Mouse (Mus musculus): Measurements from ENCODE around the gene Ddias.

Ddias gene

DNA sequence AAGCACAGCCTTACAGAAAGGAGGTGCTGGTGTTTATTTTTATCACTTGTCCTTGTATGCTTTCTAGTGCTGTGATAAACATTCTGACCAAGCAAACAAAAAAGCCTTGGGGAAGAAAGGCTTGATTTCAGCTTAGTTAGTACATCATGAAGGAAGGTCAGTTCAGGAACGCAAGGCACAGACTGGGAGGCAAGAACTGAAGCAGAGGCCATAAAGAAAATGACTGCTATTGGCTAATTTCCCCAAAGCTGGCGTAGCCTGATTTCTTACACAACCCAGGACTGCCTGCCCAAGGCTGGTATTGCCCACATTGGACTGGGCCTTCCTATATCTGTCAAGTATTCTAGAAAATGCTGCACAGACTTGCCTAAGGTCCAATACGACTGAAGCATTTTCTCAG lies 25.8 kb downstream of the Ddias start:
- DNase-seq = no peak

DNA sequence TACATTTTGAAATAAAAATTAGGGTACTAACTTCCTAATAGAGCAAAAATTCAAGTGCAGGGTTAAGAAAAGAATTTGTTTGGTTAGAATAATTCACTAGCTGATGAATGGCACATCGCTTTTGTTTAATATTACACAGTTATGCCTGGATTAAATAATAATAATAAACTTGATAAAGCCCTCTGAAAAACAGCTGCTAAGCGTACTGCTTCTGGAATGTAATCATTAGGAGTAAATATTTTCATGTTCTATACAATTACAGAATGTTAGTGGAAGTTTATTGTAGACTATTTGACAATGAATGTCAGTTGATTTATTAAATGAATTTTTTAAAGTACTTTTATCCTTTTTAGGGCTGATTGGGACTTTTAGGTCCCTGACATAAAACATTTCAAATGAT lies 31.8 kb downstream of the Ddias start:
- DNase-seq = no peak

DNA sequence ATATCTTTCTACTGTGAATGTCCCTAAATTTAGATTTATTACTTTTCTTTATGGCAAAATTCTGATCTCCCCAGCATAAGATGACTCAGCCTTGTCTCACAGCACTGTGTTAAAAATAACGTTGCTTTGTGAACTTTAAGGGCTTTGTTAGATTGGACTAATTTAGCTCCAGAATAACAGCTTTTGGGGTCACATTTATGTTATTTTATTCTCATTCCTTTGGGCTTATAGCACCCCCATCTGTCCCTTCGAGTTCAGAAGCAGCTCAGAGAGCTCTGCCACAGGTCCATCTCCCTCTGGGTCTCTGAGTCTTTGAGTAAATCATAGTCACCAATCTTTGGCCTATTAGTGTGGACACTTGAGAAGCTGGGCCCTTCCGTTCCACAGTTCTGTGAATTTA lies 36.1 kb downstream of the Ddias start:
- DNase-seq = no peak

DNA sequence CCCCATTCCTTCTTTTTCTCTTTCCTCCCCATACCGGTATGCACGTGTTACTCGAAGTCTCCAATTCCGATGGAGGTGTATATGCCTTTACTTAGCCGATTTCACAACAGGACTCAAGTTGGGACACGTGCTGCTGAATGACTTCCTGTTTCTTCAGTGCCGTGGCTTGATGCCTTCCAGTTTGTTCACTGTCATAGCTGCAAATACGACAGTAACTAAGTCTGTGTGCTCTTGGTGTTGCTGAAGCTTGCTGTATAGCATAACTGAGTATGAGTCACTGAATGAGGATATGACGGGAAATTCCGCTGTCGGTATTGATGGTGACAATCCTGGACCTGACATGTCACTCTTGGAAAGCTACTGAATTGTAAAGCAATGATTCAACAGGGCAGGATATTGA lies 36.8 kb downstream of the Ddias start:
- no peak for DNase-seq

DNA sequence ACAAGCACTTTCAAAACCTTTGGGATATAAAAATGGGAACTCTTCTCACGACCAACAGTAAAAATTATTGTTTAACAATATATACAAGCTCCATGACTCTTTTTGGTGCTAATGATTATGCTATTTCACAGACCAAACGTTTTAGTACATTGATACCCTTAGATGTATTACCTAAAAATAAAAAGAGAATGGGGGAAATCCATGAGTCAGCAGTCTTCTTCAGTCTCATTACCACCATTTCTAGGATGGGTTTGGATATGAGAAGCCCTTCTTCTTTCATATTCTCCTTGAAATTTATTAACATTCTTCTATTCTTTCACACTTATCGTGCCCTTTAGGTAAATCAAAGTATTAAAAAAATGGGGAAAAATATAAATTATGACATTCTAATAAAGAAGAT lies 37.6 kb downstream of the Ddias start:
- no peak for DNase-seq

DNA sequence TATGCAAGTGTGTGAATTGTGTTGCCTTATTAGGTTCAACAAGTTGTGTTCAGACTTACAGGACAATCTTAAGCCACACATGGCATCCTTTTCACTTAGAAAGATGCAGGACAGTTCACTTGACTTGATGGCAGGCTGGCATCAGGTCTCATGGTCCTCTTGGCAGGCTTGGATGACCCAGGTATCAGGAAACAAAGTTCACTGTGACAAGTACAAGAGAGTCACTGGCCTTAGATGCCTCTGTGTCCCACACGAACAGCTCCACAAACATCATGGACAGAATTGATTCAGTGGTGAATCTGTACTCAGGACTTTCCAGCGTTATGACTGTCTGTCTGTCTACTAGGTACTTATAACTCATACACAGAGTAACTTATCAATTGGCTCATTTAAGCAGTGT lies 39.7 kb downstream of the Ddias start:
- DNase-seq = no peak

DNA sequence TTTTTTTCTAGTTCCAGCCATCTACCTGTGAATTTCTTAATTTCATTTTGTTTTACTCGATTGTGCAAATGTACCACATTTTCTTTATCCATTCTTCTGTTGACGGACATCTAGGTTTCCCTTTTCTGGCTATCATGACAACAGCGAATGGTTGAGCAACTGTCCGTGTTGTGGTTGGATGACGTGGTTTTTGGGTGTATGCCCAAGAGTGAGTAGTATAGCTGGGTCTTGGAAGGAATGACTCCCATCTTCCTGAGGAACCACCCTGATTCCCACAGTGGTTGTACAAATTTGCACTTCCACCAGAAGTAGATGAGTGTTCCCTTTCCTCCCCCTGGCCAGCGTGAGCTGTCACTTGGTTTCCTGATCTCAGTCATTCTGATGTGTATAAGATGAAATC lies 41.7 kb downstream of the Ddias start:
- no peak for DNase-seq

DNA sequence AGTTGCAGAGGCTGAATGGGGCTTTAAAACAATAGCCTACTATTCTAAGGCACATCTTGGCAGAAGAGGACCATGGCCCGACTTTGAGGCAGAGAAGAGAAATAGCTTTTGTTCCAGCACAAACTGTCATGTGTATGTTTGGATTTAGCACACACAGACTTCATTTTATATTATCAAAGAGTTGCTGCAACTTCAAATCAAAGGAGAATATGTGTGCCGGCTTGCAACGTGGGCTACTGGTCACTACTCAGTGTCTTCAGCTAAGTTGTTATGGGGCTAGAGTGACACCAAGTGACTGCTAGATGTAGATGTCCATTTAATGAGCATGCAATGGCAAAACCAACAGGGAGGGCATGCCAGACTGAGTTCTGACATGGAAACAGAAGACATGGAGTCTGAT lies 46.1 kb downstream of the Ddias start:
- DNase-seq = no peak

DNA sequence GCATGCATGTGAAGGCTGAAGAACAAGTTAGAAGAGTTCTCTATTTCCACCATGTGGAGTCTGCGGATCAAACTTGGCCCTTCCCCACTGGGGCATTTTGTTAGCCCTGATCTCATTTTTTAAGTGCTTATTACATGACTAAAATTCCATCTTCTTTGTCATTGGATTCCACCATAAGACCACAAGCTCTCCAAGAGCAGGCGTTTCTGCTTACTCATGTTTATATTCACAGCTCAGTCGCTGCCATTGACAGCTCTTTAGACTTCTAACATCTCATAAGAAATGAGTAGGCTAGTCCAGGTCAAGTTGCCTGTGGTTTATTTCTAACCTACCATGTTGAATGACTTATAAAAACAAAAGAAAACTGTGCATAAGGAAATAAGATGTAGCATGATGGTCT lies 47.8 kb downstream of the Ddias start:
- DNase-seq = no peak

DNA sequence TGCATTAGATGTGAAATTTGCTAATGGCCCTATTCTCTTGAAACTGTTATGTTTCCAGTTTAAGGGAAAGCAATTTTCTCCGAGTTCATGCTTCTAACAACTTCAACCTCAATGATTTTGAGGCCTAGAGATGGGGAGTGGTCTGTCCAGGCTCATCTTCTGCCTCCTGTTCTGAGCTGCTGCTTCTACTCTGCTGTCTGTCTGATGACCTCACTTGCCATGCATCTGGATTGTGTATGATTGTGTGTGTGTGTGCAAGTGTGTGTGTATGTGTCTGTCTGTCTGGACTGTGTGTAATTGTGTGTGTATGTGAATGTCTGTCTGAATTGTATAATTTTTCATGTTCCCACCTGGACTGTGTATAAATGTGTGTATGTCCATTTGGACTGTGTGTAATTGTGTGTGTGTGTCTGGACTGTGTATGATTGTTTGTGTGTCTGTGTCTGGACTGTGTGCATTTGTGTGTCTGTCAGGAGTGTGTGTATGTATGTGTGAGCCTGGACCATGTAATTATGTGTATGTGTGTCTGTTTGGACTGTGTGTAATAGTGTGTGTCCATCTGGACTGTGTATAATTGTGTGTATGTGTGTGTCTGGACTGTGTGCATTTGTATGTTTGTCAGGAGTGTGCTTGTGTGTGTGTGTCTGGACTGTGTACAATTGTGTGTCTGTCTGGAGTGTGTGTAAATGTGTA lies 51.5 kb downstream of the Ddias start:
- no peak for DNase-seq

DNA sequence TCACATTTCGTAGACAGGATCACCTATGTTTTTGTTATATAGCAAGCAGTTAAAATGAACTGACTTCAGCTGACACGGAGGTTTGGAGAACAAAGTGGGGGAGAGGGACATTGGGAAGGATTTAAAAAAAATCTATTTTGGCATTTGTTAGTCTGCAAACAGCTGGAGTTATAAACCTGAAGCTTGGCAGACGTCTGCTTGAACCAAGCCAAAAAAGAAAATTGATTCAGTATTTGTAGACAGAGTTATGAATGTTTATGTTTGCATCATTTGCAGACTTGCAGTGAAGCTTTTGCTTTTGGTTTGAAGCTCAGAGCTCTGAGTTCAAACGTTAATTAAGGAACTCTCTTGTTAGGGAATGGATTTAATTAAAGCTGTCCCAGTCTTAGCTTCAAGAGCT lies 52.2 kb downstream of the Ddias start:
- no peak for DNase-seq

DNA sequence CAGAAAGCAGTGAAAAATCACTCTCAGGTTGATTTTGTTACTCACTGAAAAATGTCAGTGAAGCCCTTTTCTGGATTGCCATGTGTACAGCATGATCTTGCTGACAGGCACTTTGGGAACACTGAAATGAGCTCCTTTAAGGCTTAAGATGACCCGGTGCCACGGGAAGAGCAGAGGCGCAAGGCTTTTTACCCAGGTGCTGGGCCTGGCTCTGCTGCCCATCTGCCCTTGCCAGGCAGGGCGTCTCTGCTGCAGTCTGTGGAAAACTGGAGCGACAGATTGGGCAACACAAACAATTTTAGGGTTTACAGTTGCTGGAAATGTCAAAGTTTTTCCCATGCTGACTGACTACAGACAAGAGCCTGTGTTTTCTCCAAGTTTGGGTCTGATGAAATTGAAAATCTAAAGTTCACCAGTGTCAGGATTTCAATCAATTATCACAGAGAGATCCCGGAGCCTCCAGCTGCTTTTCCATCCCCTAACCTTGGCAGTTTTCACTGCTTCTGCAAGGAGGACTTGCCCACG lies 53.0 kb downstream of the Ddias start:
- no peak for DNase-seq

DNA sequence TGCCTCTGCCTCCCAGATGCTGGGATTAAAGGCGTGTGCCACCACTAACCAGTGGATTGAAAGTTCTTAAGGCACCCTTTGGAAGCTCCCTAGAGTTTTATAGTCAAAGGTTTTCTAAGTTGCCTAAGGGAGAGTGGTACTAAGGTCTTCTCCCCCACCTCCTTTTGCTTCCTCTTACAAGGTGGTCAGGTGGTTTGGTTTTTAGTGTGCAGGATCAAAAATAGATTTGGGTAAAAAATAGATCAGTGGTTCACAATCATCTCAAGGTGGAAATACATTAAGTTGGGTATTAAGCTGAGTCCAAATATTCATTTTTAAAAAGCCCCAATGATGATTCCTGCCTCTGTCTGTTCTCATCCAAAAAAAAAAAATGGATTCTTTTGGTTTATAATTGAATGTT lies 53.6 kb downstream of the Ddias start:
- no peak for DNase-seq

DNA sequence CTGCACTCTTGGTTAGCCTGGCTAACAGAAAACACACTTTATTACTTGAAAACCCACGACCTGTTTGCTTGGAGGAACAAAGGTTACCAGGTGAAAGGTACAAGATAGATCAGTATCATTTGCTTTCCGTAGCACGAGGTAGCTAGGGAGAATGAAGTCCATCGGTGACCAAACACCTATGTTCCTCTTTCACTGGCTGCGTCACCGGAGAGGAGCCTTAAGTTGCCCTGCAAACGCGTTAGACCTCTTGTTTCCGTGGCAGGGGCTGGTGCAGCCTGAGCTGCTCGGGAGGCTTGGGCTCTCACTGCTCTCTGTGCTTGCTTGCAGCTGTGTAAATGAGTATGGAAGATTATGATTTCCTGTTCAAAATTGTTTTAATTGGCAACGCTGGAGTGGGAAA lies 54.4 kb downstream of the Ddias start:
- DNase-seq = no peak

DNA sequence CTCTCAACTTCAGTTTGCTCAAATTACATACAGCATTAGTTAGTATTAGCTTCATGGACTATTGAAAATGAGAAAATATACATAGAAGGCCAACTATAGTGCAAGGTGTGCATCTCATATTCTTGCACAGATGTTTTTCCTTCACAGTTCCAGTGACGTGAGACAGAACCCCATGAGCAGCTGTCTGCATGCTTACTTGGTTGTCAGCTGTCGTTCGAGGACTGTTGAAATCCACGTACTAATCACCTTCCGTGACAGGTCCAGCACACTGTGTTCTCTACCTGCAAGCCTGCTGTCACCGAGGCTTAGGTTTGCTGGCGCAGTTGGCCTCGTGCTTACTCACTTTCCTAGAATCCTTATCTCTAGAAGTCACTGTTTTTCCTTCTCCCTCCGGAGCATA lies 56.2 kb downstream of the Ddias start:
- DNase-seq = no peak

DNA sequence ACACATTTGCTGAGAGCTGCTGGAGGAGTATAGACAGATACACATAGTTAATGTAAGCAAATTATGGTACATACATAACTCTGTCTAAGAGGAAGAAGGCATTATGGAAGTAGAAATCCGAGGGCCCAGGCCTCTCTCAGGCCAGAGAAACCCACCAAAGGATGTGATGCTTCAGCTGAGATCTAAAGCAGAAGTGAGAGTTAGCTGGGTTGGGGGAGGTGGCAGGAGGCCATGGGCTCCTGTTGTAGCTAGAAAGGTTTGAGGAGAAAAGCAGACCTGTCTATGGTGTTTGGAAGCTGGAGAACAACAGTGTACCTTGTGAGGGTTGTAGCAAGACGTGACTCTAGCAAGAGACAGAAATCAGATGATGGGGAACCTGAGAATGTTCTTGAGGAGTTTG lies 56.8 kb downstream of the Ddias start:
- DNase-seq = no peak

DNA sequence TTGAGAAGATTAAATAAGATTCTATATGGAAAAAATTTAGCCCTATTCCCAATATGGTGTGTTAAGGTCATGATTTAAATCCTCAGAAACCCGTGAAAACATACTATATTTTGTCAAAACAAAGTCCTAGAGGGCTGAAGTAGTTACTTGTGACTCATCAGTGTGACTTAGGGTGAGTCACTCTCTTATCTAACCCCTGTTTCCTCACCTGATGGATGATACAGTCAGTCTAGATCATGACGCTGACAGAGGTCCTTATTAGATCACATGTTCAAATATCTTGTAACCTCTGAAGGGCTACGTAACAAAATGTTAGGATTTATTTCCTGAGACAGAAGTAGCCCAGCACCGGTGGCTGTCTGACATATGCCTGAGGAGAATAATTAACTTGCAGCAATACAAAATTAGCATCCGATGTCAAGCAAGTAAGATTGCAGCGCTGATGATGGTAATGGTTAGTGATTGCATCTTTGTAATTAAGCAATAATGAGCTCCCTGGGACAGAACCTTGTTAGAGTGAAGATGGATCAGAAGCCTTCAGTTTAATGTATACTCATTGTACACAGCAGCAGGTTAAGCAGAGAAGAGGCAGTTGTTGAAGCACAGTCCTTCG lies 62.3 kb downstream of the Ddias start:
- no peak for DNase-seq

All from lung, postnatal 4 days (tissue).